Mouse (Mus musculus): ENCODE measurements around the gene Cplx2.

GRCm38 (mm10) chr13:54384518-54384917 lies 13.4 kb downstream of the Cplx2 start:
- TF ChIP-seq CTCF (IDR thresholded peaks at IDR 0.05; ENCODE audit: low read depth) = no peak
- TF ChIP-seq EP300 (IDR thresholded peaks at IDR 0.05; ENCODE audit: low read depth) = no peak
